Comparison of ENCODE assay signal across 13 mouse cellular contexts in the genomic region with DNA sequence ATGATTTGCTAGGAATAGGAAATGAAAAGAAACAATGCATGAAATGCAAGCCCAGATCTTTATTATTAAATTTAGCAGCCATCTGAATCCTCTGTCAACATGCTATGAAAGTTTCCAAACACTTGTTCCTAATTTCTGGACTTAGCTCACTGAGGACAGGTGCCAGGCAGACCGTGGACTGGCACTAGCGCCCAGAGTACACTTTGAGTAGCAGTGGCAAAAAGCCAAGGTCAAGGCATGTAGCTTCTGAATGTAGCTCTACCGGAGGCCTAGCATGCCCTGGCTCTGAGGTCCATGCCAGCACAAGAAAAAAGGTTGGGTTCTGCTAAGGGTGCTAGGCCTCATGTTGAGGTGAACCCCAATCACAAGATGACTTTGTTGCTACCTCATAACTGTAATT.
A peak's percentile ranks its signal among the peaks of the same experiment; 100 is the strongest.
DNase-seq lines count a peak whose midpoint lies in the region; ATAC-seq and TF ChIP-seq lines count a peak whose summit lies in the region.
"Had no signal": no experiment of that assay in that cellular context is flagged by ENCODE, and none has a peak within 500 bp of the region (broad histone marks: within the 10 kb centered on the region; RNA-seq: fewer than 3 reads in every experiment).

No protein-coding gene starts in this region.

- 75% methylated on average over 3 of the region's 3 CpGs for WGBS in heart, embryonic 12.5 days

- no peak overlapping the region for H3K9ac ChIP-seq in heart, embryonic 12.5 days
- H3K9ac ChIP-seq: hindbrain, embryonic 14.5 days; liver, embryonic 12.5 days; neural tube, embryonic 15.5 days had no signal

- no peak for ATAC-seq in heart, embryonic 12.5 days (ENCODE audit: insufficient number of reproducible peaks, low FRiP score)
- ATAC-seq: liver, embryonic 12.5 days; midbrain, embryonic 16.5 days had no signal

- no peak for TF ChIP-seq POLR2A in brain, embryonic 14.5 days (IDR thresholded peaks at IDR 0.05; ENCODE audit: borderline replicate concordance, extremely low read depth, insufficient read depth, insufficient read length, poor library complexity, severe bottlenecking)

- no peak overlapping the region for H3K4me3 ChIP-seq in heart, embryonic 12.5 days
- H3K4me3 ChIP-seq: liver, embryonic 12.5 days; neural tube, embryonic 15.5 days had no signal

- peaks cover 30% of the 10 kb centered on the region for H3K27me3 ChIP-seq in heart, embryonic 12.5 days (replicated peaks)

- H3K27ac ChIP-seq in heart, embryonic 12.5 days (ENCODE audit: poor library complexity, severe bottlenecking): no peak overlapping the region
- H3K27ac ChIP-seq: hindbrain, embryonic 14.5 days; liver, embryonic 12.5 days; neural tube, embryonic 15.5 days had no signal

- TF ChIP-seq CTCF in brain, embryonic 14.5 days (IDR thresholded peaks at IDR 0.05; ENCODE audit: borderline replicate concordance, extremely low read depth, insufficient read depth, insufficient read length): no peak

- peaks cover 18% of the 10 kb centered on the region for H3K4me1 ChIP-seq in heart, embryonic 12.5 days (replicated peaks)

- DNase-seq in adrenal gland, postnatal 10 days: peak; percentile 54
- no peak for DNase-seq in adrenal gland, postnatal 25 days
- peak; percentile 10 to 48 for DNase-seq in heart, adult 9 months (ENCODE audit: low spot score in 2 of 2)
- DNase-seq in brain, embryonic 14.5 days (ENCODE audit: low read depth): peak; percentile 25
- DNase-seq in lung, adult 18-20 months: peak; percentile 59 to 68
- no peak for DNase-seq in left cerebral cortex, adult 8-10 months (ENCODE audit: low spot score in 2 of 2)
- no peak for DNase-seq in frontal cortex, postnatal 10 days (ENCODE audit: low spot score in 2 of 2)
- DNase-seq: cerebellum, adult 9-10 months had no signal

- H3K9me3 ChIP-seq in heart, embryonic 12.5 days (replicated peaks): no peaks in the 10 kb centered on the region
- H3K9me3 ChIP-seq: liver, embryonic 12.5 days; neural tube, embryonic 15.5 days had no signal

- no peaks in the 10 kb centered on the region for H3K36me3 ChIP-seq in heart, embryonic 12.5 days
- H3K36me3 ChIP-seq: liver, embryonic 12.5 days; neural tube, embryonic 15.5 days had no signal

- H3K4me2 ChIP-seq in heart, embryonic 12.5 days: no peak overlapping the region
- H3K4me2 ChIP-seq: hindbrain, embryonic 14.5 days; liver, embryonic 12.5 days; neural tube, embryonic 15.5 days had no signal

Comparison
In these comparisons a context has a peak if more than half of its experiments do, and no peak if none do; other contexts are left out.
1. DNase-seq: peak in adrenal gland, postnatal 10 days (single experiment), heart, adult 9 months (2 of 2), brain, embryonic 14.5 days (single experiment) and lung, adult 18-20 months (2 of 2); none in adrenal gland, postnatal 25 days (single experiment), left cerebral cortex, adult 8-10 months (0 of 2) and frontal cortex, postnatal 10 days (0 of 2).